Mouse (Mus musculus): ENCODE results near the gene Aox1. TPM values are rescaled to one million over a fixed set of nuclear protein-coding genes. Genes with fewer than 3 reads are reported as not detected.

The Aox1 gene
- polyA plus RNA-seq, 1 experiment from 2014 or later = 0.97 TPM

DNA sequence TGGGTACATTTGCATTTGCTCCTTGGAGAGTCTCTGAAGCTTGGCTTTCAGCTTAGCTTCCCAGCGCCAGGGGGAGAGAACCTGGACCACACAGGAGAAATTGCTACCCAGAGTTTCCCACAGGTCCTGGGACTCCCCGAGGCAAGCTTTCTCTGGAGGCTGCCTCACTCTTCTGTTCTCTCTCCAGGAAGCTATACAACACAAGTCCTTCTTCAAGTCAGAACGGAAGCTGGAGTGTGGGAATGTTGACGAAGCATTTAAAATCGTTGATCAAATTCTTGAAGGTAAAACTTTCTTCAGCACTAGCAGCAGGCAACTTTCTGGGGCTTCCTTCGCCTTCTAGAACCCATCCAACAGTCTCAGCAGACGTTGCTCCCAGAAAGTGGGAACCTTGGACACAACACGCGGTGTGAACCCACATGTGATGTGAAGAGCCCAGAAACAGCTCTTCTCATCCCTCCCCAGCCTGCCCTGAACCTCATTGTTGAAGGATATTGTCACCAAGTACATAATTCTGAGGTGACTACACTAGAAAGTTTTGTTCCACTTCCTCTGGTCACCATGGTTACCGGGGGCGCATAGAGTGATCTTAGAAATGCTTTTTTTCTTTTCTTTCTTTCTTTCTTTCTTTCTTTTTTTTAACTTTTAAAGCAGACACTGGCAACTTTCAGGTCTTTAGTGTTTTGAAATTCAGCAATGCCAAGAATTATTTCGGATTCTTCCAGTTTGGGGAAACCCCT lies 43.4 kb downstream of the Aox1 start:
- H3K9me3 ChIP-seq (ENCODE audit: control insufficient read depth, low read length) = no peaks in the 10 kb centered on the region
- no peak overlapping the region for H3K27ac ChIP-seq (ENCODE audit: low read length)
- H3K4me1 ChIP-seq (replicated peaks; ENCODE audit: control insufficient read depth, insufficient read depth, low read length) = peaks cover 13% of the 10 kb centered on the region; the same call in 1 of the 2 replicates
- no peak overlapping the region for H3K4me2 ChIP-seq (ENCODE audit: low read depth, low read length)
- 60% methylated on average over 12 of the region's 12 CpGs for WGBS
- H3K4me3 ChIP-seq (ENCODE audit: low read length) = no peak overlapping the region
- H3K9ac ChIP-seq (ENCODE audit: low read length) = no peak overlapping the region
- no peaks in the 10 kb centered on the region for H3K27me3 ChIP-seq (ENCODE audit: control insufficient read depth, insufficient read depth, low read depth, low read length)
- no peak for ATAC-seq (ENCODE audit: low read depth)
- no peaks in the 10 kb centered on the region for H3K36me3 ChIP-seq (ENCODE audit: control insufficient read depth, insufficient read depth, low read length)

DNA sequence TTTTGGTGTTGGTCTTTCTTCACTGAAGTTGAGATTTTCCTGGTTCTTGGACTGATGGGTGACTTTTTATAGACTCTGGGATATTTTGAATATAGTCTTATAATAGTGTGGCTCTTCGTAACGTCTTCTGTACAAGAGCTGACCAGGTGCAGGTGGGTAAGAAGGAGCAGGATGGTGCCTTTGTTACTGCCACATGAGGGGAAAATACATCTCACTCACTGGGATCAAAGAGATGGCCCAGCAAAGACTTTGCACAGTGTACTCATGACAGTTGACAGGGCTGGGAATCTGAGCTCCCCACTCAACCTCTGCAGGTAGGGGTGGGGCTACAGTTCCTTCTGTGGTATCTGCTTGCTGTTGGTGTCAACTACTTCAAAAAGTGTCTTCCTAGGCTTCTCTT lies 44.5 kb downstream of the Aox1 start:
- Histone ChIP-seq H3K9ac (ENCODE audit: low read length) (no peak overlapping the region), H3K4me2 (ENCODE audit: low read depth, low read length) (no peak overlapping the region), H3K4me3 (ENCODE audit: low read length) (no peak overlapping the region), H3K36me3 (ENCODE audit: control insufficient read depth, insufficient read depth, low read length) (no peaks in the 10 kb centered on the region), H3K4me1 (replicated peaks; ENCODE audit: control insufficient read depth, insufficient read depth, low read length) (peaks cover 10% of the 10 kb centered on the region; the same call in 1 of the 2 replicates), H3K9me3 (ENCODE audit: control insufficient read depth, low read length) (no peaks in the 10 kb centered on the region), H3K27me3 (ENCODE audit: control insufficient read depth, insufficient read depth, low read depth, low read length) (no peaks in the 10 kb centered on the region), H3K27ac (ENCODE audit: low read length) (no peak overlapping the region)
- 86% methylated on average over 2 of the region's 2 CpGs for WGBS
- no peak for ATAC-seq (ENCODE audit: low read depth)

DNA sequence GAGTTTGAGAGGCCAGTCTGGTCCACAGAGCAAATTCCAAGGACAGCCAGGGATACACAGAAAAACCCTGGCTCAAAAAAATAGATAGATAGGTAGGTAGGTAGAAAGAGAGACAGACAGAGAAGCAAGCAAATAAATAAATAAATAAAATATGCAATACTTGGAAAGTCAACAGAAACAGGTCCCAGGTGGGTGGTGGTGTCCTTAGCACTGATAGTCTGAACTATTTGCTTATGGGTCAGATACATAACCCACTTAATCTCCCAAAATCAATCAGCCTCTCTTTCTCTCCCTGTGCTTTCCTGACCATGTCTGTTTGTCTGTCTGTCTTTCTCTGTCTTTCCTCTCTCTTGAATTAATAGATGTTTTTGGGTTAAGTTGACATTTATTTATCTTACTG lies 48.2 kb downstream of the Aox1 start:
- ATAC-seq (ENCODE audit: low read depth) = no peak

GRCm38 (mm10) chr1:58078390-58078789 lies 48.7 kb downstream of the Aox1 start:
- H3K27me3 ChIP-seq (ENCODE audit: control insufficient read depth, insufficient read depth, low read depth, low read length) = no peaks in the 10 kb centered on the region
- H3K9me3 ChIP-seq (ENCODE audit: control insufficient read depth, low read length) = no peaks in the 10 kb centered on the region
- H3K9ac ChIP-seq (ENCODE audit: low read length) = no peak overlapping the region
- H3K27ac ChIP-seq (ENCODE audit: low read length) = no peak overlapping the region
- H3K4me3 ChIP-seq (ENCODE audit: low read length) = no peak overlapping the region
- 85% methylated on average over 7 of the region's 7 CpGs for WGBS
- ATAC-seq (ENCODE audit: low read depth) = no peak
- no peak overlapping the region for H3K4me2 ChIP-seq (ENCODE audit: low read depth, low read length)
- no peaks in the 10 kb centered on the region for H3K4me1 ChIP-seq (replicated peaks; ENCODE audit: control insufficient read depth, insufficient read depth, low read length)
- H3K36me3 ChIP-seq (ENCODE audit: control insufficient read depth, insufficient read depth, low read length) = no peaks in the 10 kb centered on the region

More for the DNA sequence above, 48.2 kb downstream of the Aox1 start:
- Histone ChIP-seq H3K27ac (ENCODE audit: low read length) (no peak overlapping the region), H3K36me3 (ENCODE audit: control insufficient read depth, insufficient read depth, low read length) (no peaks in the 10 kb centered on the region), H3K9me3 (ENCODE audit: control insufficient read depth, low read length) (no peaks in the 10 kb centered on the region), H3K4me1 (replicated peaks; ENCODE audit: control insufficient read depth, insufficient read depth, low read length) (0 out of 2 replicates have a peak, but pooled peaks cover 2% of the 10 kb centered on the region), H3K4me2 (ENCODE audit: low read depth, low read length) (no peak overlapping the region), H3K4me3 (ENCODE audit: low read length) (no peak overlapping the region), H3K27me3 (ENCODE audit: control insufficient read depth, insufficient read depth, low read depth, low read length) (no peaks in the 10 kb centered on the region), H3K9ac (ENCODE audit: low read length) (no peak overlapping the region)

- ATAC-seq (ENCODE audit: low read depth) = no peak
- Histone ChIP-seq H3K9ac (ENCODE audit: low read length) (no peak overlapping the region), H3K36me3 (ENCODE audit: control insufficient read depth, insufficient read depth, low read length) (no peaks in the 10 kb centered on the region), H3K27me3 (ENCODE audit: control insufficient read depth, insufficient read depth, low read depth, low read length) (no peaks in the 10 kb centered on the region), H3K9me3 (ENCODE audit: control insufficient read depth, low read length) (no peaks in the 10 kb centered on the region), H3K27ac (ENCODE audit: low read length) (no peak overlapping the region), H3K4me3 (ENCODE audit: low read length) (no peak overlapping the region), H3K4me2 (ENCODE audit: low read depth, low read length) (no peak overlapping the region), H3K4me1 (replicated peaks; ENCODE audit: control insufficient read depth, insufficient read depth, low read length) (no peaks in the 10 kb centered on the region)
- 89% methylated on average over 5 of the region's 5 CpGs for WGBS
Measured at GRCm38 (mm10) chr1:58079689-58080088, 50.0 kb downstream of the Aox1 start.

- H3K4me1 ChIP-seq (replicated peaks; ENCODE audit: control insufficient read depth, insufficient read depth, low read length) = no peaks in the 10 kb centered on the region
- H3K4me2 ChIP-seq (ENCODE audit: low read depth, low read length) = no peak overlapping the region
- no peaks in the 10 kb centered on the region for H3K27me3 ChIP-seq (ENCODE audit: control insufficient read depth, insufficient read depth, low read depth, low read length)
- WGBS = 73% methylated on average over 4 of the region's 4 CpGs
- H3K9ac ChIP-seq (ENCODE audit: low read length) = no peak overlapping the region
- ATAC-seq (ENCODE audit: low read depth) = no peak
- H3K4me3 ChIP-seq (ENCODE audit: low read length) = no peak overlapping the region
- no peaks in the 10 kb centered on the region for H3K9me3 ChIP-seq (ENCODE audit: control insufficient read depth, low read length)
- H3K36me3 ChIP-seq (ENCODE audit: control insufficient read depth, insufficient read depth, low read length) = no peaks in the 10 kb centered on the region
- H3K27ac ChIP-seq (ENCODE audit: low read length) = no peak overlapping the region
Measured at GRCm38 (mm10) chr1:58080446-58080845, 50.7 kb downstream of the Aox1 start.

DNA sequence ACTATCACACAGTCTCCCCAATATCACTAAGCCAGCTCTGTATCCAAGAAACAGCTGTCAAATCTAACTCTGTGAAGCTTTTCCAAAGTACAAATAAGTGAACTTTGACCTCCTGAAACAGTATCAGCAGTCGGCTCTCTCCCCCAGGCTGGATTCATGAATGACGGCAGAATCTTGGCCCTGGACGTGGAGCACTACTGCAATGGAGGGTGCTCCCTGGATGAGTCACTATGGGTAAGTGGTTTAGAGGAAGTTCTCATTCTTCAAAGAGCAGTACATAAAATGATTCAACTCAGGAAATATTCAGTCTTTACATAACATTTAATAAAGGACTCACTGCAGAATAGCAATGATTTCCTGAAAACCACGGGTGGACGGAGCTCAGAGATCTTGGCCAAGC lies 51.6 kb downstream of the Aox1 start:
- Histone ChIP-seq H3K36me3 (ENCODE audit: control insufficient read depth, insufficient read depth, low read length) (no peaks in the 10 kb centered on the region), H3K9me3 (ENCODE audit: control insufficient read depth, low read length) (no peaks in the 10 kb centered on the region), H3K4me2 (ENCODE audit: low read depth, low read length) (no peak overlapping the region), H3K9ac (ENCODE audit: low read length) (no peak overlapping the region), H3K27me3 (ENCODE audit: control insufficient read depth, insufficient read depth, low read depth, low read length) (no peaks in the 10 kb centered on the region), H3K4me3 (ENCODE audit: low read length) (no peak overlapping the region), H3K4me1 (replicated peaks; ENCODE audit: control insufficient read depth, insufficient read depth, low read length) (no peaks in the 10 kb centered on the region), H3K27ac (ENCODE audit: low read length) (no peak overlapping the region)
- ATAC-seq (ENCODE audit: low read depth) = no peak
- WGBS = 71% methylated on average over 5 of the region's 5 CpGs

DNA sequence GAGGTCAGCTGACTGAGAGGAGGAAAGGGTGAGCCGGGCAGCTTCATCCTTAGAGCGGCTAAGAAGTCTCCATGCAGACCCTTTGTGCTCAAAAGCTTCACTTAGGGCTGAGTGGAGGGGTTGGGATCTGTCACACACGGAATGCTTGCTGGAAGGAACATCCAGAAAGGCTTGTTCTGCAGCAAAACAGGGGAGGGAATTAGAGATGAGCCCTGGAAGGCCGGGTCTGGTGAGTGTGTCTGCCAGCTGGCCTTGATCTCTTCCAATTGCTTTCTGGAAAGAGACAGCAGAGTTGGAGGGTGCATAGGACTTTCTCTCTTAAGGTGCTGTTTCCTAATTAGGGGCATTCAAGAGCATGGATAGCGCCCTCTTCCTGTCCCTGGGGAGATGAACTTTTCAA lies 59.6 kb downstream of the Aox1 start:
- H3K27ac ChIP-seq (ENCODE audit: low read length) = no peak overlapping the region
- no peak overlapping the region for H3K4me3 ChIP-seq (ENCODE audit: low read length)
- H3K36me3 ChIP-seq (ENCODE audit: control insufficient read depth, insufficient read depth, low read length) = no peaks in the 10 kb centered on the region
- no peaks in the 10 kb centered on the region for H3K9me3 ChIP-seq (ENCODE audit: control insufficient read depth, low read length)
- 43% methylated on average over 5 of the region's 5 CpGs for WGBS
- no peak overlapping the region for H3K9ac ChIP-seq (ENCODE audit: low read length)
- no peaks in the 10 kb centered on the region for H3K4me1 ChIP-seq (replicated peaks; ENCODE audit: control insufficient read depth, insufficient read depth, low read length)
- H3K27me3 ChIP-seq (ENCODE audit: control insufficient read depth, insufficient read depth, low read depth, low read length) = no peaks in the 10 kb centered on the region
- no peak overlapping the region for H3K4me2 ChIP-seq (ENCODE audit: low read depth, low read length)
- ATAC-seq (ENCODE audit: low read depth) = no peak

GRCm38 (mm10) chr1:58090191-58090590 lies 60.5 kb downstream of the Aox1 start:
- H3K36me3 ChIP-seq (ENCODE audit: control insufficient read depth, insufficient read depth, low read length) = no peaks in the 10 kb centered on the region
- no peaks in the 10 kb centered on the region for H3K4me1 ChIP-seq (replicated peaks; ENCODE audit: control insufficient read depth, insufficient read depth, low read length)
- H3K27ac ChIP-seq (ENCODE audit: low read length) = no peak overlapping the region
- H3K9me3 ChIP-seq (ENCODE audit: control insufficient read depth, low read length) = no peaks in the 10 kb centered on the region
- H3K4me3 ChIP-seq (ENCODE audit: low read length) = no peak overlapping the region
- no peaks in the 10 kb centered on the region for H3K27me3 ChIP-seq (ENCODE audit: control insufficient read depth, insufficient read depth, low read depth, low read length)
- 85% methylated on average over 4 of the region's 4 CpGs for WGBS
- no peak overlapping the region for H3K4me2 ChIP-seq (ENCODE audit: low read depth, low read length)
- H3K9ac ChIP-seq (ENCODE audit: low read length) = no peak overlapping the region
- no peak for ATAC-seq (ENCODE audit: low read depth)

GRCm38 (mm10) chr1:58091213-58091612 lies 61.5 kb downstream of the Aox1 start:
- Histone ChIP-seq H3K36me3 (ENCODE audit: control insufficient read depth, insufficient read depth, low read length) (no peaks in the 10 kb centered on the region), H3K4me1 (replicated peaks; ENCODE audit: control insufficient read depth, insufficient read depth, low read length) (no peaks in the 10 kb centered on the region), H3K4me2 (ENCODE audit: low read depth, low read length) (no peak overlapping the region), H3K4me3 (ENCODE audit: low read length) (no peak overlapping the region), H3K9me3 (ENCODE audit: control insufficient read depth, low read length) (no peaks in the 10 kb centered on the region), H3K27ac (ENCODE audit: low read length) (no peak overlapping the region), H3K9ac (ENCODE audit: low read length) (no peak overlapping the region), H3K27me3 (ENCODE audit: control insufficient read depth, insufficient read depth, low read depth, low read length) (no peaks in the 10 kb centered on the region)
- no peak for ATAC-seq (ENCODE audit: low read depth)
- 78% methylated on average over 3 of the region's 3 CpGs for WGBS

All from lung, embryonic 16.5 days (tissue).